Mouse (Mus musculus): ENCODE results near the gene Mest.

The Mest gene

GRCm38 (mm10) chr6:30703977-30704602 is 19.3 kb upstream of the Mest start:
- no peak for DNase-seq (ENCODE audit: low spot score in 2 of 2)

GRCm38 (mm10) chr6:30709115-30709514 is 14.2 kb upstream of the Mest start:
- no peak for DNase-seq (ENCODE audit: low spot score in 2 of 2)

- no peak for DNase-seq (ENCODE audit: low spot score in 2 of 2)
Observed at GRCm38 (mm10) chr6:30710371-30711364, 12.7 kb upstream of the Mest start.

GRCm38 (mm10) chr6:30711365-30711763 is 12.0 kb upstream of the Mest start:
- no peak for DNase-seq (ENCODE audit: low spot score in 2 of 2)

GRCm38 (mm10) chr6:30712484-30712883 is 10.9 kb upstream of the Mest start:
- DNase-seq (ENCODE audit: low spot score in 2 of 2): no peak

- no peak for DNase-seq (ENCODE audit: low spot score in 2 of 2)
Observed at GRCm38 (mm10) chr6:30713455-30713854, 9.9 kb upstream of the Mest start.

GRCm38 (mm10) chr6:30713896-30714295 is 9.5 kb upstream of the Mest start:
- DNase-seq (ENCODE audit: low spot score in 2 of 2): no peak

GRCm38 (mm10) chr6:30714891-30715471 is 8.4 kb upstream of the Mest start:
- DNase-seq (ENCODE audit: low spot score in 2 of 2): no peak

- no peak for DNase-seq (ENCODE audit: low spot score in 2 of 2)
Observed at GRCm38 (mm10) chr6:30716796-30717195, 6.6 kb upstream of the Mest start.

- no peak for DNase-seq (ENCODE audit: low spot score in 2 of 2)
Observed at GRCm38 (mm10) chr6:30722385-30723164, 772 bp upstream of the Mest start.

GRCm38 (mm10) chr6:30730301-30730971 is 7.1 kb downstream of the Mest start:
- no peak for DNase-seq (ENCODE audit: low spot score in 2 of 2)

- no peak for DNase-seq (ENCODE audit: low spot score in 2 of 2)
Observed at GRCm38 (mm10) chr6:30732571-30733130, 9.3 kb downstream of the Mest start.

GRCm38 (mm10) chr6:30734465-30734864 is 11.1 kb downstream of the Mest start:
- no peak for DNase-seq (ENCODE audit: low spot score in 2 of 2)

GRCm38 (mm10) chr6:30734988-30735727 is 11.8 kb downstream of the Mest start:
- DNase-seq (ENCODE audit: low spot score in 2 of 2): no peak

GRCm38 (mm10) chr6:30735728-30736371 is 12.5 kb downstream of the Mest start:
- DNase-seq (ENCODE audit: low spot score in 2 of 2): no peak

GRCm38 (mm10) chr6:30736372-30736762 is 13.0 kb downstream of the Mest start:
- no peak for DNase-seq (ENCODE audit: low spot score in 2 of 2)

- DNase-seq (ENCODE audit: low spot score in 2 of 2): peak; percentile 51 to 69
Observed at GRCm38 (mm10) chr6:30736864-30737547, 13.7 kb downstream of the Mest start.

- DNase-seq (ENCODE audit: low spot score in 2 of 2): peak; percentile 63 to 75
Observed at GRCm38 (mm10) chr6:30737548-30738463, 14.5 kb downstream of the Mest start.

Data from frontal cortex, postnatal 14 days (tissue).